Mouse (Mus musculus) heart, postnatal 0 days (tissue): ENCODE measurements around the gene Fyb.

Experiments used
- CTCF ChIP-seq: IDR thresholded peaks from 2 replicates; pipeline ENCODE4 v1.5.1; 2016; ENCODE audit warnings: antibody characterized with exemption, control low read depth, low read depth
- EP300 ChIP-seq: IDR thresholded peaks from 2 replicates; pipeline ENCODE4 v1.6.1; 2016; ENCODE audit warnings: antibody characterized with exemption, low read depth

- TF ChIP-seq CTCF (no peak), EP300 (no peak)
These were observed 40.0 kb downstream of the Fyb start for GRCm38 (mm10) chr15:6562629-6563028.
